Mouse (Mus musculus) lung, adult 2 months (tissue): ENCODE results near the gene Nr5a1.

Experiments
- CTCF ChIP-seq: fragments of 200-500 bp; IDR thresholded peaks from 2 replicates; pipeline ENCODE4 v1.5.1; 2011; ENCODE audit warnings: mild to moderate bottlenecking, low read length, control low read depth; ENCODE audit not compliant: insufficient read depth
- POLR2A ChIP-seq: fragments of 200-500 bp; IDR thresholded peaks from 2 replicates; pipeline ENCODE4 v1.6.1; 2011; ENCODE audit warnings: low read depth, mild to moderate bottlenecking, control low read depth, low read length, borderline replicate concordance; ENCODE audit errors: extremely low read depth

DNA sequence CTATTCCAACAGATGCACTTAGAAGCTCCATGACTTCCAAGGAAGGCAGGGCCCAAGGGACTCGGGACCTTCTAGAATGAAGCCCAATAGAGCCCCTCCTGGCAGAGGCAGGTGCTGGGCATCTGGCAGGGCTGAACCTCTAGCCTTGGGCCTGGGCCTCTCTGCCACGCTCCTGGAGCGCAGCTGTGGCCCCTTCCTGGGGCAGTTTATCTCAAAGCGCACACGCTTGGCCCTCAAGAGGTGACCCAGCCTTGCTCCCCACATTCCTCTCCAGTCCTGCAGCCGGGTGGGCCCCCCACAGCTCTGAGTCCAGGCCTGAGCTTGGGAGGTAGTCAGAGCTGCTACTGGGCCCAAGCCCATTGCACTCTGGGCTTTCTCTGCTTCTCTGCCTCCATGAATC is 5.0 kb upstream of the Nr5a1 start:
- TF ChIP-seq CTCF (no peak), POLR2A (no peak)
